Mouse (Mus musculus) C2C12 (cell line): ENCODE measurements around the gene Arhgef3. TPM values are rescaled to one million over a fixed set of nuclear protein-coding genes. Genes with fewer than 3 reads are reported as not detected.
"Not testable (repeated sequence)": the region's sequence is repeated elsewhere in the genome, so short reads cannot be mapped to it uniquely, and the experiment has no call there.

Source experiments
- H3K27me3 ChIP-seq: one replicate; pipeline ENCODE4 v1.6.1; 2011; ENCODE audit not compliant: control insufficient read depth, insufficient read depth, insufficient read length
- H3K36me3 ChIP-seq: one replicate; pipeline ENCODE4 v1.6.1; 2011; ENCODE audit not compliant: control insufficient read depth, insufficient read depth
- H3K4me3 ChIP-seq: one replicate; pipeline ENCODE4 v1.5.1; 2011; ENCODE audit warnings: mild to moderate bottlenecking, control low read depth; ENCODE audit not compliant: poor library complexity, insufficient read depth, severe bottlenecking
- H3K79me2 ChIP-seq: one replicate; pipeline ENCODE4 v1.6.1; 2011; ENCODE audit not compliant: control insufficient read depth, insufficient read depth
- H3K79me3 ChIP-seq: one replicate; pipeline ENCODE4 v1.6.1; 2011; ENCODE audit warnings: low read depth, control low read depth
- H3ac ChIP-seq: one replicate; pipeline ENCODE3; 2011; ENCODE audit warnings: low read depth; ENCODE audit not compliant: control insufficient read depth, insufficient read length
- CEBPB ChIP-seq: IDR thresholded peaks from one replicate; pipeline ENCODE4 v1.6.1; 2011; ENCODE audit warnings: low read depth, mild to moderate bottlenecking, control low read depth, moderate library complexity
- CTCF ChIP-seq: IDR thresholded peaks from one replicate; pipeline ENCODE4 v1.5.1; 2011; ENCODE audit not compliant: control insufficient read depth, insufficient read depth, insufficient read length
- FOSL1 ChIP-seq: IDR thresholded peaks from one replicate; pipeline ENCODE4 v1.8.0; 2011; ENCODE audit warnings: mild to moderate bottlenecking, low read length; ENCODE audit not compliant: poor library complexity, insufficient read depth, severe bottlenecking
- MAX ChIP-seq: IDR thresholded peaks from one replicate; pipeline ENCODE4 v1.6.1; 2011; ENCODE audit warnings: mild to moderate bottlenecking, control low read depth
- MYOD1 ChIP-seq: IDR thresholded peaks from one replicate; pipeline ENCODE4 v1.6.1; 2011; ENCODE audit warnings: low read depth; ENCODE audit not compliant: control insufficient read depth, insufficient read length
- MYOG ChIP-seq: IDR thresholded peaks from one replicate; pipeline ENCODE4 v1.6.1; 2011; ENCODE audit not compliant: control insufficient read depth, insufficient read length; ENCODE audit errors: extremely low read depth
- USF1 ChIP-seq: IDR thresholded peaks from one replicate; pipeline ENCODE4 v1.6.1; 2011; ENCODE audit warnings: low read depth, mild to moderate bottlenecking, control low read depth, moderate library complexity
- polyA plus RNA-seq: library from polyadenylated mRNA; unstranded; fragments of >200 nt; fragmentation: generic; extraction: Trizol; gene quantifications from one replicate; pipeline ENCODE4 v1.2.1, GENCODE M21; 2012; ENCODE audit warnings: missing spikeins

The Arhgef3 gene
- polyA plus RNA-seq, 1 experiment: 1.1 TPM

DNA sequence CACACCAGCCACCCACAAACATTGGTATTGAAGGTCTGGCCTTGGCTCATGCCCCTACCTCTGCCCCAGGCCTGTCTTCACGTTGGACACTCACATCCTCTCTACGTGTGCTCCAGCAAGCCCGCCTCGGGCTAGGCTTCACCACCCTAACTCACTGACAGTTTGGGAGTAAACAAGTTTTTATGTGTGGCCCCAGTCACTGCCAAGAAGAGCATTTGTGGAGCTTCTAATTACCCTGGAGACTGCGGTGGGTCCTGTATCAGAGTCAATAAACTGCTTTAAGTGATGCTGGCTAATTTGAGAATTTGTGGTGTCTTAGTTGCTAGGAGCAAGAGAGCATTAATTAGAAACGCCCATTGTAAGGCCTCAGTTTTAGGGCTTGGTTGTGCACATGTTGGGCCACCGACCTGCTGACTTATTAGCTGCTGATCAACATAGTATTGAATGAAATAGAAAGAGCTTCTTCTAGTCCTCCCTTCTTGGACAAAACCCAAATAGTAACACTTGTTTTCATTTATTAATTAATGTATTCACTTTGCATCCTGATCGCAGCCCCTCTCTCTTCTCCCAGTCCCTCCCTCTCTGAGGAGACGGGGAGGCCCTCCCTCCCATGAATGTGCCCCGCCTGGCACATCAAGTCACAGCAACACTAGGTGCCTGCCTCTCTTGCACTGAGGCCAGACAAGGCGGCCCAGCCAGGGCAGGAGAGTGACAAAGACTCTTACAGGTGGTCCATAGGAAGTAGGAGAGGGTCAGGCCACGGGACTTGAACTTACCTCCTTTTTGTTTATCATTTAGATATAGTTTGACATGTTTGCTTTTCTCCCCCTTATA is 86.3 kb downstream of the Arhgef3 start:
- Histone ChIP-seq H3ac (no peak overlapping the region), H3K4me3 (no peak overlapping the region), H3K79me3 (no peaks in the 10 kb centered on the region), H3K79me2 (no peaks in the 10 kb centered on the region), H3K36me3 (no peaks in the 10 kb centered on the region), H3K27me3 (no peaks in the 10 kb centered on the region)
- TF ChIP-seq CEBPB (no peak), FOSL1 (no peak), MAX (no peak)

DNA sequence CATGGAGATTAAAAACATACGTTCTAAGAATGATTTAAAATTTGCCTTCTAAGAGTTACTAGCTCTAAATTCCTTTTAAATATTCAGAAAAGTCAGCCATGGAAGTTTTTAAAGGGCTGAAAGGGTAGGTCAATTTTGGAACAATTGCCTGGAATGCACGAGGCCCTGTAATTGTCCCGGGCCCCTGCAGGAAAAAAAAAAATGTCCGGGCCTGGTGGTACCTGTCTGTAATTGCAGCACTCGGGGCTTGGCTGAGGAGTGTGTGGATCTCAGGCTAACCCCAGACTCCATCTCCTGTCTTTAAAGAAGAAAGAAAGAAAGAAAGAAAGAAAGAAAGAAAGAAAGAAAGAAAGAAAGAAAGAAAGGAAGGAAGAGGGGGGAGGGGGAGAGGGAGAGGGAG is 87.1 kb downstream of the Arhgef3 start:
- Histone ChIP-seq H3K79me3 (no peaks in the 10 kb centered on the region), H3K4me3 (no peak overlapping the region), H3K27me3 (no peaks in the 10 kb centered on the region), H3K79me2 (no peaks in the 10 kb centered on the region), H3K36me3 (no peaks in the 10 kb centered on the region), H3ac (no peak overlapping the region)
- TF ChIP-seq MYOG (no peak), CEBPB (no peak), USF1 (no peak), MAX (no peak), FOSL1 (no peak), MYOD1 (no peak), CTCF (no peak)

DNA sequence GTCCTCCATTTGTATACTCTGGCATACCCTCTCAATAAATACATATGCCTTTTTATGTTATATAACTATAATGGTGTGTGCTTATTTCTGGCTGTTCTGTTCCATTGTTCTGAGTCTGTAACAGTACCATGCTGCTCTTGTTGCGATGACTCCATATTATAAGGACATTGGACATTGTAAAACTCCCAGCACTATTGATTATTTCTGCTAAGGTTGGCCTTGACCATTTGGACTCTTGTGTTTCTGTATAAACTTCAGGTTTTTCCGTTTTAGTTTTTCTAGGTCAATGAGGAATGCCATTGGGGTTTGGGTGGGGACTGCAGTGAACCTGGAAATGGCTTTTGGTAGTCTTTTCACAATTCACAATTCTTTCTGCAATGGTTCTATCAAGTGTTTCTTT is 90.0 kb downstream of the Arhgef3 start:
- TF ChIP-seq CEBPB: no peak
- no peak for TF ChIP-seq MYOG
- H3K79me3 ChIP-seq: no peaks in the 10 kb centered on the region
- no peak overlapping the region for H3K4me3 ChIP-seq
- no peaks in the 10 kb centered on the region for H3K79me2 ChIP-seq
- H3ac ChIP-seq: no peak overlapping the region
- H3K36me3 ChIP-seq: no peaks in the 10 kb centered on the region
- no peaks in the 10 kb centered on the region for H3K27me3 ChIP-seq

DNA sequence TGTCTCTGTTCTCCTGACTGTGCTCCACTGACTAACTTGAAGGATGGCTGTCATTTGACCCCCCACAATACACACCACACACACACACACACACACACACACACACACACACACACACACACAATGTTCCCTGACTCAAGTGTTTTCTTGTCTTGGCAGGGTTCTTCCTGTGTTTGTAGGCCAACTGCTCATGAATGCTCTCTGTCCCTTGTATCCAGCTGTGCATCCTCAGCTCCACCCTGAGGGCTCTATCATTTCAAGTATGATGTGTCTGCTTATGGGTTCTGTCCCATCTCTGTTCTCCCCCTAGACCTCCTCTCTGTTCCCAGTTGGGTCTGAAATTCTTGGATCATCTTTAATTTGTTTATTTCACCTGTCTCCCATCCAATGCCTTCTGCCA is 91.7 kb downstream of the Arhgef3 start:
- Histone ChIP-seq H3K79me2 (no peaks in the 10 kb centered on the region), H3K36me3 (no peaks in the 10 kb centered on the region), H3ac (no peak overlapping the region), H3K79me3 (no peaks in the 10 kb centered on the region), H3K27me3 (no peaks in the 10 kb centered on the region), H3K4me3 (no peak overlapping the region)
- no peak for TF ChIP-seq CTCF

DNA sequence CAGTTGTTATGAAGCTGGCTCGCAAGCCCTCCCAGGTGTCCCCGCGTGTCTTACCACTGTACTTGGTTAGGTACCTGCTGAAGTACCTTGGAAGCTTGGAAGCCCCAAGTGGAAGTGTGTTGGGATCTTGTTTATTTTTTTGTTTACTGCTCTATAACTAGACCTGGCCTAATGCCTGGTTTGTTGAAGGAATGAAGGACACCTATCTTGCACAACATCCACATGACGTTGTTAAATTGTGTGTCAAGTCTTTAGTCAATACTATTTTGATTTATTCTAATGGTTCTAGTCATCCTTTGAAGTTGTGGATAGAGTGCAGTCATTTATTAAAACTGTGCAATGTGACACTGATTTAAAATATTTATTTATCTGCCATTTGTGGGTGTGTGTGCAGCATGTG is 94.8 kb downstream of the Arhgef3 start:
- no peak overlapping the region for H3K4me3 ChIP-seq
- no peak overlapping the region for H3ac ChIP-seq
- TF ChIP-seq CEBPB (no peak), MYOD1 (no peak), FOSL1 (no peak), CTCF (no peak), USF1 (no peak), MYOG (no peak), MAX (no peak)
- no peaks in the 10 kb centered on the region for H3K36me3 ChIP-seq
- H3K79me2 ChIP-seq: no peaks in the 10 kb centered on the region
- no peaks in the 10 kb centered on the region for H3K79me3 ChIP-seq
- H3K27me3 ChIP-seq: no peaks in the 10 kb centered on the region

DNA sequence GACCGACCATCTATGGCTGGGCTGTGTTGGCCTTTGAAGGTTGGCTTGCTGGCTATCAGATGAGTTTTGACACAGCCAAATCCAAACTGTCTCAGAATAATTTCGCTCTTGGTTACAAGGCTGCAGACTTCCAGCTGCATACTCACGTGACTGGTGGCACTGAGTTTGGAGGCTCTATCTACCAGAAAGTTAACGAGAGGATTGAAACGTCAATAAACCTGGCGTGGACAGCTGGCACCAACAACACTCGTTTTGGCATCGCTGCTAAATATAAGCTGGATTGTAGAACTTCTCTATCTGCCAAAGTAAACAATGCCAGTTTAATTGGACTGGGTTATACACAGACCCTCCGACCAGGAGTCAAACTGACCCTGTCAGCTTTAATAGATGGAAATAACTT is 96.1 kb downstream of the Arhgef3 start:
- H3K36me3 ChIP-seq, H3K27me3 ChIP-seq, H3K79me2 ChIP-seq, H3K4me3 ChIP-seq, H3ac ChIP-seq, H3K79me3 ChIP-seq: not testable (repeated sequence)

DNA sequence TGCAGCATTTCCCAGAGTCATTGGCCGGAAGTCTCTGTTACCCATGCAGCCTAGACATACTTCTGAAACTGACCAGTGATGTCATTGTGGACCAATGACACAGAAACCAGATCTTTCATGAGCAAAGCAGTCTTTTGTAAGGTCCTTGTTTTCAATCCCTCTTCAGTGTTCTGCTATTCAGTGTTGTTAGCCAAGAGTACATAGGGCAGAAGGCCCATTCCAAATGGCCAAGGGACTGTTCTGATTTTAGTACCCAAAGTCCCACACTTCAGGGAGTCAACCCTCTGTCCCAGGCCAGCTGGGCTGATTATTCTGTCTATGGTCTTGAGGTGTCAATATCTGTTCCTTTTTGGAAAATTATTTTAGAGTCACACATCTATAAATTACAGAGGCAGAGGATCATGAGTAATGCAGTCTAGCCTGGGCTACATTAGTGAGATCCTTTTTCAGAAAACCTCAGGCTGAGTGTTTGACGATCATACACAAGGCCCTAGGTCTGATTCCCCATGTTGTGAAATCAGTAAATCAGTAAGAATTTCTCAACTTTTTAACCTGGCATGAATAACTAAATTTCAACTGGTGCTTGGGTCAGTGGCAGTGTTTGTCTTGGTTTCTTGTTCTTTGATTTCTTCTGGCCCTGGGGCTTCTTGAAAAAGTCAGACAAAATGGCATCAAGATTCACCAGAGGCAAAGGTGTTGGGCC is 97.2 kb downstream of the Arhgef3 start:
- no peaks in the 10 kb centered on the region for H3K79me3 ChIP-seq
- H3K79me2 ChIP-seq: no peaks in the 10 kb centered on the region
- no peak for TF ChIP-seq FOSL1
- no peak for TF ChIP-seq MYOD1
- no peak for TF ChIP-seq CEBPB
- TF ChIP-seq CTCF: no peak
- TF ChIP-seq MAX: no peak
- TF ChIP-seq MYOG: no peak
- TF ChIP-seq USF1: no peak
- no peak overlapping the region for H3ac ChIP-seq
- H3K4me3 ChIP-seq: no peak overlapping the region
- no peaks in the 10 kb centered on the region for H3K27me3 ChIP-seq
- no peaks in the 10 kb centered on the region for H3K36me3 ChIP-seq
